Mouse (Mus musculus) T-cell, adult 2 months (primary cell): ENCODE data around the gene Gm49673.
"Not testable (repeated sequence)": the region's sequence is repeated elsewhere in the genome, so short reads cannot be mapped to it uniquely, and the experiment has no call there.

Experiments
- DNase-seq: peaks from one replicate; pipeline ENCODE4 v3.0.0; 2022; ENCODE audit warnings: low spot score

Gm49673 gene

GRCm38 (mm10) chr17:8130849-8131248 is 16.7 kb downstream of the Gm49673 start:
- DNase-seq: not testable (repeated sequence)

GRCm38 (mm10) chr17:8129578-8129977 is 18.0 kb downstream of the Gm49673 start:
- not testable (repeated sequence) for DNase-seq

DNA sequence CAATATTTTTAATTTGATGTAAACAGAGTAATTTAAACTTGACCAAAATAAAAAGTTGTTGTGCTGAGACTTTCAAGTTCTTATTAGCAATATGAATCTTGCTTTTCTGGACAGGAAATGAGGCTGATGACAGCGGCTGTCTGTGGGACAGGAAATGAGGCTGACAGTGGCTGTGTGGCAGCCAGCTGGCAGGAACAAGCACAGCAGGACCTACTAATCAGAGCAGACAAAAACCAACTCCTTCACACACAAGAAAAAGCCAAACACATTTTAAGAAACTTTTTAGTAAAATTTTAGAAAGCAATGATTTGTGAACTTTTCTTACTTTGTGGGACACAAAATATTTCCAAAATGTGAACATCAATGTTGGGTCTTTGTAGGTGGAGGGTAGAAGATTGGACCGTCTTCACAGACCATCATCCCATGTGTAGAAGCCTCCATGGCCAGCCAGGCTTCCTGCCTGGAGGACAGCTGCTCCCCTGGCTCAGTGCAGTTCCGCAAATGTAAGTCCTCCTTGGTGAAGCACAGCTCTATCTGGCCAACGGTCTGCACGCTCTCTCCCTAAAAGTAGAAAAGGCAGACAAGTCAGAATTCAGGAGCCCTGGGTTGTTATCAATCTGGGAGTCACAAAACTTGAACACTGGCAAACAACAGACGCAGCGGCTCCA is 19.1 kb downstream of the Gm49673 start:
- not testable (repeated sequence) for DNase-seq

GRCm38 (mm10) chr17:8124586-8124985 is 23.0 kb downstream of the Gm49673 start:
- not testable (repeated sequence) for DNase-seq

DNA sequence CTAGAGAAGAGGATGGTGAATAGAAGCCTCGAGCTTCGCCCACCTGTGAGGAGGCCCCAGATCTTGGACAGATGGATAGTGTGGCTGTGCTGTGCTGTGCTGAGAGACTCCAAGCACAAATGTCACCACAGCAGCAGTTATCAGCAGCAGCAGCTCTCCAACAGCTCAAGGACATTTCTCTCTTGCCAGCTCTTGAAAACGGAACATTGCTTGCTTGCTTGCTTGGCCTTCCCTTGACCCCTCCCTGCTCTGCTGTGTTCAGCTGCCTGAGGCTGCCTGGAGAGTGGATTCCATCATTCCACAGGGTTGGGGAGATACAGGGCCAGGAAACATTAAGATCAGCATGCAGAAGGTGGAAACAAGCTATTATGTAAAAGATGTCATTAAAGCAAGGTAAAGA is 24.6 kb downstream of the Gm49673 start:
- DNase-seq: not testable (repeated sequence)

GRCm38 (mm10) chr17:8116928-8117327 is 30.7 kb downstream of the Gm49673 start:
- DNase-seq: not testable (repeated sequence)

DNA sequence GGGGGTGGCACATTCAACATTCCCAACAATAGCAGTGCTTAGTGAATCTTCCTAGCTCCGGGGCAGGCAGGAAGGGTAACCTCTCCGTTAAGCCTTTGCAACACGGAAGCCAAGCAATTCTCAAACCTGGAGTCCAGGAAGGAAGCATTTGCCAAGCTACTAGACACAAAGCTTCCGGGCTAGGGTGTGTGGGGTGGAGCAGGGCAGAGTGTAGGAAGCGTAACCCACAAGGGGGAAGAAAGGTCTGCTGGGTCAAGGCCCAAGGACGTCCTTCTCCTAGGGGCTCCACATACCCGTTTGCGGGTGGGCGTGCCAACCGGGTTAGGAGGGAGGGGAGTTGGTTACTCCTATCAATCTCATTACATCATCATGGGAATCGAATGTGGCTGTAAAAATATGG is 31.2 kb downstream of the Gm49673 start:
- DNase-seq: peak; percentile 12

- not testable (repeated sequence) for DNase-seq
These were observed 35.4 kb downstream of the Gm49673 start for GRCm38 (mm10) chr17:8112199-8112598.

DNA sequence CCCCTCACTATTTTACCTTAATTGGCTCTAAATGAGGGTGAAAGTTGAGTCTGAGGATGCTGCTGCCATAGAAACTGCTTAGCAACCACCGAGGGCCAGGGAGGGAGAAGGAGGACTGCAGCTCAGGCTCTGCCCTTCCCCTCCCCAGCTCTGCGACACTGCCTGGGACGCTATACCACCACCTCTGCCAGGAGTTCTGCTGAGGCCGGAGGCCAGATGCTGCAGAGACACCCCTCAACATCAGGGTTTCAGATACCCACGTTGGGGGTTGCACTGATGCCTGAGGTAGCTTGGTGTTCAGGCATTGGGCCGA is 46.3 kb downstream of the Gm49673 start:
- not testable (repeated sequence) for DNase-seq

DNA sequence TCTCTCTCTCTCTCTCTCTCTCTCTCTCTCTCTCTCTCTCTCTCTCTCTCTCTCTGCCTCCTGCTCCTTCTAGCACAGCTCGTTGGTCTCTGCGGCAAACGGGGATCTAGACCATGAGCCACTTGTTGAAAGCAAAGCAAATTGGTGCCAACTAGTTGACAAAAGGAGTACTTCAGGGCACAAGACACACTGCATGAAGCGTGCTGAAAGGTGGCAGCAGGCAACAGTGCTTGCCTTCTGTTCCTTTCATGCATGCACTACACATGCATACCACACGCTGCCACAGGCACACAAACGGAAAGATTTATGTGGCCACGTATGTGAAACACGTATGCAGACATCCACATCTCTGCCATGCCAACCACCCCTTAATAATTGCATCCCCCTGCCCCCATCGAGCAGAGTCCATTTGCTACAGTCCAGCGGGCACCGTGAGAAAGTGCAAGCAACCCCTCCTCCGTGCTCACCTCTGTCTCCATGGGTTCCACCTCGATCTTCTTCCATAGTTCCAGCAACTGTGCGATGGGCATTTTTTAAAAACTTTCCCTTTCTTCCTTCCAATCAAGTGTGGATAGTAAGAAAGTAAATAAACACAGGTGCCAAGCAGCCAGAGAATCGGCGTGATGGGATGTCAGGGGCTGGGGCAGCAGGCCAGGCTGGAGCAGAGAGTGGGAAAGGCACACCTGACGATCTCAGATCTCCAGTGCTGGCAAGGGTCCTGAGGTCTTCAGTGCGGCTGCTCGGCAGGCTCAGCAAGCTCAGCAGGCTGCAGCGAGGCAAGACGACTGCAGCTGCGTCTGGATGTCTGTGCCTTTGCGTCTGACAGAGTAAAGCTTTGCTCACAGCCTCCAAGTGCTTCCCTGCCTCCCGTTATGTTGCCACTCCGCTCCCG is 46.9 kb downstream of the Gm49673 start:
- not testable (repeated sequence) for DNase-seq

DNA sequence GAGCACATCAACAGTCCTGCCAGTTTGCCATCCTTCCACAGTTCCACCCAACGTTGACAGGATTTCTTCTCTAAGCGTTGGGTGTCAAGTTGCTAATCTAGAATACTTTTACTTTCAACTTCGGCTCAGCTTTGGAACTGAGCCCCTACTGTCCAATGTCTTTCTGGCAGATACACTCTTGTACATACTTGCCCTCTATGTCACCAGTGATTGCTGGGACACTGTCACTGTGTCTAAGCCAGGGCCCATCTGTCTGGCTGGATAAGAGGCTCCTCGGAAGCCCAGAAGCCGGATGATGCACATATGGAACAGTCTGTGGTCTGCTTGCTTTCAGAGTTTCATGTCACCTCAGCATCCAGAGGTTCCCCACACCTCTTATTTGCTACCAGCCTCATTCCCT is 51.4 kb downstream of the Gm49673 start:
- not testable (repeated sequence) for DNase-seq

- DNase-seq: not testable (repeated sequence)
These were observed 51.9 kb downstream of the Gm49673 start for GRCm38 (mm10) chr17:8095653-8096052.

- DNase-seq: not testable (repeated sequence)
These were observed 54.8 kb downstream of the Gm49673 start for GRCm38 (mm10) chr17:8092537-8093526.

DNA sequence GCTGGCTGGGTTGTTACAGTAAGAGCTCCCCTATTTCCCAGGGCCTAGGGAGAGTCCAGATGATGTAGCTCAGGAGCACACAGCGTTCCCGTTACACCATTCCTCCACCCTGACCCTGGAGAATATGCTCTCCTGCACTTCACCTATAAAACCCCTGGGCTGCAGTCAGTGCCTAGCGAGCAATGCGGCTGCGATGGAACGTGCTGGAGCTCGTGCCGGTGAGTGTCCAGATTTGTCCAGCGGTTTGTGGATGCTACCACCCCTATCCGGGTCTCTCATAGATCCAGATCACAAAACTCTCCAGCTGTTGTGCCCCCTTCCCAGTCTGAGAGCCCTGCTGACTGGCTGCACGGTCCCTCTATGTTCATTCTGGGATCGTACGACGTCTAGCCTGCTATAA is 56.3 kb downstream of the Gm49673 start:
- not testable (repeated sequence) for DNase-seq

GRCm38 (mm10) chr17:8069847-8070246 is 77.7 kb downstream of the Gm49673 start:
- DNase-seq: not testable (repeated sequence)

DNA sequence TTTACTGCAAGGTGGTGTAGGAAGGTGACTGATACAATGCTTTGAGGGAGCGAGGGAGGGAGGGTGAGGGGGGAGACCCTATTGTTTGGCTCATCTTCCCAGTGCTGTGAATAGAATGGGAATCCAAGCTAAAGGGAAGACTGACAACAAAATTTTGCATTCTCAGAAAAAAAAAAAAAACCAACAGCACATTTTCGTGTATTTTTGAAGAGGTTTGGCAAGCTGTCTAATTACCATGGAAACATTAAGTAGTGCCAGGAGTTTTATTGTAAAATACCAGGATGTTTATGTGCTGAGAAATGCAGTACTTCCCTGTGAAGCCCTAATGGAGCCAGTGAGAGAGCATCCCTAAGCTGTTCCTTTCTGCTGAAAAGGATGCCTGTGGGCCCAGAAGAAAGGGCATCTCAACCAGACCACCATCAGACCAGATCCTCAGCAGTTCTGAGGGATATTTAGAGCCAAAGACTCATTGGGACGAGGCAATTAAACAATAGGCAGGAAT is 90.9 kb downstream of the Gm49673 start:
- not testable (repeated sequence) for DNase-seq

- not testable (repeated sequence) for DNase-seq
These were observed 91.5 kb downstream of the Gm49673 start for GRCm38 (mm10) chr17:8055919-8056589.

DNA sequence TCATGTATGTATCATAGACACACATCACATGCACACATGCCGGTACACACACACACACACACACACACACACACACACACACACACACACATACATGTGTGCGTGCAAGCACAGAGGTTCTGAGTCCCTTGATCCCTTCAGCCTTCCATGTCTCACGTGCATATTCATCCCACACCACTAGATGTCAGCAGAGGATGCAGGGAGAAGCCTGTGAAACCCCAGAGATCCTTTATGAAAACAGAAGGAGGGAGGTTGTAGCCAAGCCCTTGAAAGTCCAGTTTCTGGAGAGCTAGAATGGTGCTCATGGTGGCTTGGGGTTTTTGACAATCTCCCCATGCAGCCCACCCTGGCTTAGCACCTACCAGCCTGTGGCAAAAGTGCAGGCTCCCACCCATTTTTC is 96.3 kb downstream of the Gm49673 start:
- DNase-seq: peak; percentile 78

DNA sequence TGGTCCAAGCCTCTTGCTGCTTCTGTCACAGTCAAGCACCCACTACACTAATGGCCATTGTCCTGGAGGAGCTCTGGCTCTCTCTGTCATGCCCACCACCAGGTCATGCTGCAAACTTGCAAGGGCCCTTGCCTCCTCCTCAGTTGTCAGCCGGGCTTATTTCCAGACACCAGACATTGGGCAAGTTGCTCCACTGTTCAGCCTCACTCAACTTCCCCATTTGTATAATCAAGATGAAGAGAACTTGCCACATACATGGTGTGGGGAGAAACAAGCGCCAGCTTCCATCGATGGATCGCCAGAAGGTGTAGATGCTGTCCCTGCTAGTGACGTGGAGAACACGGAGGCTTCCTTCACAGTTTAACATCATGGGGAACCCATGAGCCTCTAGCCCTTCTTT is 97.4 kb downstream of the Gm49673 start:
- not testable (repeated sequence) for DNase-seq

DNA sequence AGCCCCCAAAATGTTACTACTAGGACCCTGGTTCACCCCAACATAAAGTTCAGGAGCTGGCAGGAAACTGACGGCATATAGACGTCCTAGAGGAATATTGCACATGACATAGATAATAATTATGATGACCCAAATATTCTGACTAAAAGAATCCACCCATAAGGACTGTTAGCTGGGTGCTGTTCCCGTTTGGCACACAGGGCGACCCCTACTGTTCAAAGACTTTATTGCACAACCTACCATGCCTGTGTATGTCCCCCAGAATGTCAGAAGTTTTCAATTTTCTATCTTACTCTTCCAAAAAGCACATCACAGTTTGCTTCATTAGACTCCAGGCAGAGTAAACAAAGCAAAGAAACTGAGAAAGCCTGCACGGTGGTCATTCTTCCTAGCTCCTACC is 101.4 kb downstream of the Gm49673 start:
- DNase-seq: peak; percentile 58

GRCm38 (mm10) chr17:8041197-8041596 is 106.4 kb downstream of the Gm49673 start:
- not testable (repeated sequence) for DNase-seq
